Mouse (Mus musculus) liver, adult 2 months (tissue): ENCODE results near the gene Abca4.

Source experiments
- CTCF ChIP-seq: fragments of 200-500 bp; IDR thresholded peaks from 2 replicates; pipeline ENCODE4 v1.5.1; 2011; ENCODE audit warnings: low read depth, low read length, control low read depth
- POLR2A ChIP-seq: fragments of 200-500 bp; IDR thresholded peaks from 2 replicates; pipeline ENCODE4 v1.6.1; 2011; ENCODE audit warnings: low read length, control low read depth; ENCODE audit not compliant: insufficient read depth; ENCODE audit errors: extremely low read depth

GRCm38 (mm10) chr3:122082338-122082737, 38.1 kb downstream of the Abca4 start:
- TF ChIP-seq CTCF (no peak), POLR2A (no peak)
